Mouse (Mus musculus) lung, postnatal 4 days (tissue): ENCODE data around the gene Inha.

Experiments used
- DNase-seq, 2 experiments: peaks; one replicate each; pipeline ENCODE4 v3.0.0; 2021

Inha gene

GRCm38 (mm10) chr1:75558388-75559178 lies 51.7 kb downstream of the Inha start:
- DNase-seq, result no peak

- peak; percentile 92 to 94 for DNase-seq
Measured at GRCm38 (mm10) chr1:75559212-75559925, 52.5 kb downstream of the Inha start.
